Comparison of ENCODE assay signal across 18 mouse cellular contexts in the genomic region with DNA sequence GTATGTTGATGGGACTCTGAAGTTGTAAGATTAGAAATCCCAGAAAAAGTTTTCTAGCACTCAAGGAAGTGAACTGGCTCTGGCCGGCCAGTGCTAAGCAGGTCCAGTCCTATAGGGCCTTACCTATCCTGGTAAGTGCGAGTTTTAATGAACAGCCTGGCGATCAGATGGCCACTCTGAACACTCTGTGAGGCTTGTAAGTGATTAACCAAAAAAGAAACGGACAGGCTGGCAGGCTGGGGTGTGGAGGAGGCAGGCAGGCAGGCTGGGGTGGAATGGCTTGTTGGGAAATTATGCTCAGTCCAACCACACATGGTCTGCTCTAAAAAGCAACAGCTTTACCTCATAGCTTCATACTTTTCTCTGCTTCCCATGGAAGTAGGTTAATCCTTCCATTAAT. TPM values are rescaled to one million over a fixed set of nuclear protein-coding genes. Genes with fewer than 3 reads are reported as not detected.
DNase-seq lines count a peak whose midpoint lies in the region; ATAC-seq and TF ChIP-seq lines count a peak whose summit lies in the region.
"Had no signal": no experiment of that assay in that cellular context is flagged by ENCODE, and none has a peak within 500 bp of the region (broad histone marks: within the 10 kb centered on the region; RNA-seq: fewer than 3 reads in every experiment).

No protein-coding gene starts in this region.

- peaks cover 25% of the 10 kb centered on the region; the same call in 1 of the 2 replicates for H3K36me3 ChIP-seq in kidney, postnatal 0 days (ENCODE audit: insufficient read depth, low read length)

- no peak; the same call in 1 of the 2 replicates for ATAC-seq in kidney, postnatal 0 days (replicated peaks; ENCODE audit: low FRiP score, low read depth)
- ATAC-seq: forebrain, embryonic 16.5 days had no signal

- H3K4me3 ChIP-seq in kidney, postnatal 0 days (replicated peaks; ENCODE audit: low read depth, low read length), result no peak overlapping the region
- no peak overlapping the region for H3K4me3 ChIP-seq in gastrocnemius, adult 2 months
- H3K4me3 ChIP-seq: left cerebral cortex, adult 2 months; midbrain, embryonic 12.5 days had no signal

- no peak overlapping the region for H3K4me2 ChIP-seq in kidney, postnatal 0 days (ENCODE audit: low read length)
- H3K4me2 ChIP-seq: heart, embryonic 11.5 days; midbrain, embryonic 12.5 days had no signal

- no peaks in the 10 kb centered on the region for H3K9me3 ChIP-seq in kidney, postnatal 0 days (replicated peaks; ENCODE audit: low read length)
- H3K9me3 ChIP-seq: midbrain, embryonic 12.5 days had no signal

- intact Hi-C loops in gastrocnemius, adult 2 months (cut with DNase I), result no loop called here

- H3K9ac ChIP-seq in kidney, postnatal 0 days (ENCODE audit: low read depth, low read length), result 0 out of 2 replicates have a peak overlapping the region, but pooled peaks have one; percentile 3
- H3K9ac ChIP-seq: midbrain, embryonic 12.5 days had no signal

- H3K27ac ChIP-seq in kidney, postnatal 0 days, result no peak overlapping the region
- H3K27ac ChIP-seq in gastrocnemius, adult 2 months, result no peak overlapping the region
- H3K27ac ChIP-seq: left cerebral cortex, adult 2 months; midbrain, embryonic 12.5 days had no signal

- H3K27me3 ChIP-seq in kidney, postnatal 0 days (ENCODE audit: insufficient read depth, low read length), result no peaks in the 10 kb centered on the region

- WGBS in kidney, postnatal 0 days, result 60% methylated on average over 4 of the region's 4 CpGs

- DNase-seq in layer of hippocampus, adult 18-20 months (ENCODE audit: low spot score in 2 of 2), result peak; percentile 16 to 58
- DNase-seq in layer of hippocampus, postnatal 36 days, result no peak
- peak; percentile 23 for DNase-seq in retina, postnatal 1 day
- no peak for DNase-seq in retina, embryonic 14.5 days (ENCODE audit: low spot score)
- DNase-seq in kidney, postnatal 0 days (ENCODE audit: low spot score), result no peak
- peak; percentile 15 to 55 for DNase-seq in right cerebral cortex, postnatal 36 days (ENCODE audit: low spot score in 2 of 2)
- DNase-seq in gastrocnemius, adult 2 months, result no peak
- no peak for DNase-seq in cerebellum, postnatal 14 days
- DNase-seq: cerebellum, adult 11 months; cerebellum, postnatal 36 days; gastrocnemius, postnatal 10 days had no signal

- no peak for TF ChIP-seq CTCF in kidney, postnatal 0 days (IDR thresholded peaks at IDR 0.05; ENCODE audit: low read depth)
- no peak for TF ChIP-seq CTCF in gastrocnemius, adult 2 months (IDR thresholded peaks at IDR 0.05)

- peaks cover 21% of the 10 kb centered on the region for H3K4me1 ChIP-seq in kidney, postnatal 0 days (replicated peaks; ENCODE audit: insufficient read depth, low read length)

RNA-seq across cellular contexts. Expression of a gene that starts 5.7 kb away (rescaled TPM):
- total RNA-seq in layer of hippocampus, adult 18-20 months (2021), result 10 to 100 TPM; 48.9 to 55.6 TPM
- 10 to 100 TPM; 56.8 to 66.3 TPM for total RNA-seq in layer of hippocampus, postnatal 36 days (2021)
- polyA plus RNA-seq in kidney, postnatal 0 days (2015; fragmentation: Nextera tagmentation; extraction: Ambion mirVana), result 170 and 178 TPM in 2 replicates
- total RNA-seq in gastrocnemius, adult 2 months (2021), result 1 to 10 TPM; 7.1 to 7.7 TPM

RNA-seq across cellular contexts. Expression of a gene that starts 19.5 kb away (rescaled TPM):
- 1 to 10 TPM in 1 of 2 experiments, under 1 TPM in 1; 0.61 to 1.1 TPM for total RNA-seq in layer of hippocampus, adult 18-20 months (2021)
- 1 to 10 TPM in 1 of 2 experiments, under 1 TPM in 1; 0.82 to 2.2 TPM for total RNA-seq in layer of hippocampus, postnatal 36 days (2021)
- polyA plus RNA-seq in kidney, postnatal 0 days (2015; fragmentation: Nextera tagmentation; extraction: Ambion mirVana), result 0.26 and 0.82 TPM in 2 replicates
- total RNA-seq in gastrocnemius, adult 2 months (2021), result 1 to 10 TPM in 1 of 2 experiments, under 1 TPM in 1; 0.31 to 1.2 TPM
- total RNA-seq: neutrophil, adult 5-6 weeks had no signal

RNA-seq across cellular contexts. Expression of a gene that starts 38.9 kb away (rescaled TPM):
- under 1 TPM in 1 of 2 experiments, not detected in 1; 0.72 TPM for total RNA-seq in layer of hippocampus, adult 18-20 months (2021)
- under 1 TPM; 0.38 to 0.40 TPM for total RNA-seq in layer of hippocampus, postnatal 36 days (2021)
- polyA plus RNA-seq in kidney, postnatal 0 days (2015; fragmentation: Nextera tagmentation; extraction: Ambion mirVana), result 11.4 and 11.5 TPM in 2 replicates
- not detected for total RNA-seq in gastrocnemius, adult 2 months (2021)

RNA-seq across cellular contexts. Expression of a gene that starts 52.2 kb away (rescaled TPM):
- total RNA-seq in layer of hippocampus, adult 18-20 months (2021), result not detected
- under 1 TPM in 1 of 2 experiments, not detected in 1; 0.30 TPM for total RNA-seq in layer of hippocampus, postnatal 36 days (2021)
- polyA plus RNA-seq in kidney, postnatal 0 days (2015; fragmentation: Nextera tagmentation; extraction: Ambion mirVana), result 1.3 TPM in 2 replicates
- total RNA-seq in gastrocnemius, adult 2 months (2021), result not detected
- total RNA-seq: gastrocnemius, postnatal 10 days; left cerebral cortex, adult 2 months; neutrophil, adult 5-6 weeks had no signal
- polyA plus RNA-seq: forebrain, embryonic 16.5 days; limb, embryonic 14.5 days; small intestine, adult 2 months had no signal

RNA-seq across cellular contexts. Expression of a gene that starts 57.5 kb away (rescaled TPM):
- total RNA-seq in layer of hippocampus, adult 18-20 months (2021), result under 1 TPM; 0.20 to 0.27 TPM
- under 1 TPM in 1 of 2 experiments, not detected in 1; 0.30 TPM for total RNA-seq in layer of hippocampus, postnatal 36 days (2021)
- 8.8 TPM in 2 replicates for polyA plus RNA-seq in kidney, postnatal 0 days (2015; fragmentation: Nextera tagmentation; extraction: Ambion mirVana)
- not detected for total RNA-seq in gastrocnemius, adult 2 months (2021)
- total RNA-seq: neutrophil, adult 5-6 weeks had no signal

Comparison
In these comparisons a context has a peak if more than half of its experiments do, and no peak if none do; other contexts are left out.
1. DNase-seq: peak in layer of hippocampus, adult 18-20 months (2 of 2), retina, postnatal 1 day (single experiment) and right cerebral cortex, postnatal 36 days (2 of 2); none in layer of hippocampus, postnatal 36 days (0 of 2), retina, embryonic 14.5 days (single experiment), kidney, postnatal 0 days (single experiment), gastrocnemius, adult 2 months (single experiment) and cerebellum, postnatal 14 days (0 of 2).
2. RNA of a gene that starts 5.7 kb away (total RNA-seq): 56.8 to 66.3 TPM in layer of hippocampus, postnatal 36 days and 48.9 to 55.6 TPM in layer of hippocampus, adult 18-20 months; 7.1 to 7.7 TPM in gastrocnemius, adult 2 months; every median in the first group is over 4 times any median in the second.